Mouse (Mus musculus) neural tube, embryonic 14.5 days (tissue): ENCODE measurements around the gene Aadat. TPM values are rescaled to one million over a fixed set of nuclear protein-coding genes. Genes with fewer than 3 reads are reported as not detected.
"Not testable (repeated sequence)": the region's sequence is repeated elsewhere in the genome, so short reads cannot be mapped to it uniquely, and the experiment has no call there.

Experiments used
- ATAC-seq: fragments of 200-750 bp; cut with Nextera tagmentation; 2 replicates; pipeline ENCODE4 v1.8.0; 2017; ENCODE audit warnings: low read depth, mild to moderate bottlenecking, moderate TSS enrichment, moderate library complexity
- H3K27ac ChIP-seq: fragments of 300-500 bp; sonication (generic); 2 replicates; pipeline ENCODE4 v1.5.1; 2014; ENCODE audit warnings: low read depth, mild to moderate bottlenecking, control low read depth, low read length, moderate library complexity, mixed read lengths
- H3K27me3 ChIP-seq: fragments of 300-500 bp; sonication (generic); 2 replicates; pipeline ENCODE4 v1.6.1; 2014; ENCODE audit warnings: low read length; ENCODE audit not compliant: control insufficient read depth, insufficient read depth
- H3K36me3 ChIP-seq: fragments of 300-500 bp; sonication (generic); 2 replicates; pipeline ENCODE4 v1.6.1; 2014; ENCODE audit warnings: low read length, mixed read lengths; ENCODE audit not compliant: control insufficient read depth, insufficient read depth
- H3K4me1 ChIP-seq: fragments of 300-500 bp; sonication (generic); 2 replicates; pipeline ENCODE4 v1.6.1; 2014; ENCODE audit warnings: low read length; ENCODE audit not compliant: control insufficient read depth, insufficient read depth
- H3K4me2 ChIP-seq: fragments of 300-500 bp; sonication (generic); 2 replicates; pipeline ENCODE4 v1.6.1; 2014; ENCODE audit warnings: mild to moderate bottlenecking, low read depth, low read length, control low read depth
- H3K4me3 ChIP-seq: fragments of 300-500 bp; sonication (generic); 2 replicates; pipeline ENCODE4 v1.5.1; 2014; ENCODE audit warnings: low read depth, low read length, control low read depth, mixed read lengths
- H3K9ac ChIP-seq: fragments of 300-500 bp; sonication (generic); replicated peaks from 2 replicates; pipeline ENCODE4 v1.6.1; 2014; ENCODE audit warnings: low read depth, mild to moderate bottlenecking, control low read depth, low read length, mixed read lengths
- H3K9me3 ChIP-seq: fragments of 300-500 bp; sonication (generic); 2 replicates; pipeline ENCODE4 v1.6.1; 2016; ENCODE audit warnings: low read length; ENCODE audit not compliant: control insufficient read depth
- WGBS: fragments of 180-500 bp; shearing (Covaris S2); extraction: QIAGEN DNeasy Blood & Tissue Kit; methylation state at CpG from one replicate; pipeline ENCODE4 v1.1.7; 2014; 5-methylcytosine and 5-hydroxymethylcytosine counted together
- polyA plus RNA-seq: library from polyadenylated mRNA; unstranded; fragments of >200 nt; fragmentation: Nextera tagmentation; extraction: Ambion mirVana; gene quantifications from 2 replicates; pipeline ENCODE4 v1.2.1, GENCODE M21; 2014

Aadat gene
- 2.3 and 2.9 TPM in 2 replicates for polyA plus RNA-seq

DNA sequence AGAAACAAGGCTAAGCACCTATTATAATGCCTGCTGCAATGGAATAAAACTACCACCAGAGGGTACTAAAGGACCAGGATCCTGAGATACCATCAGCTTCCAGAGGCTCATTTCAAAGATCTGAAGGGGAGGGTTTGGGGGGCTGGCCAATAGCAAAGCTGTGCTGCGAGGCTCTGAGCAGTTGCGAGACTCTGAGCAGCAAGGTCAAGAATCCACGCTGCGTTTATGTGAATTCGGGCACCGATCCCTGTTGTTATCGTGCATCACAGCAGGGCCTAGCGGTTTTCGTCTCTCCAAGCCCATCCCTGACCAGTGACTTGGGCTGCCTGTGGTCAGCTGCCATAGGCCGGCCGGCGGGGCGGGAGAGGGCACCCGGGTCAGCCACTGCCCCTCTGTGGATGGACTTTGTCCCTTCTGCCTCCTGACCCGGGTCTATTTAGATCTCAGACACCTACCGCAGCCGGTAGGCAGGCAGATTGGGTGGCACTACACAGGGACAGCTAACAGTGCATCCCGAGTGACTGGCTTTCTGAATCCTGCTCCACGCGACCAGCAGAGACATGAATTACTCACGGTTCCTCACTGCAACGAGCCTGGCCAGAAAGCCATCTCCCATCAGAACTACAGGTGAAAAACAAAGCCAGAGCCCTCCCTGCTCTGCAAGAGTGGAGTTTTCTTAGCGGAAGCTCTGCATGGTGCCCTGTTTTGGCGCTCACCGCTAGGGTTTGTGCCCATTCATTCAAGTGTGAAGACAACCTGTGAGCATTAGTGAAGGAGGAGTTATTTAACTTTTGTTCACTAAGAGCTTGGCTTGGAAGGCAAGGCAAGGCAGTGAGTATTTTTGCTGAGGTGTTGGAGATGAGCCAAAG, at the start of gene Aadat:
TSS of gene Aadat (plus strand) at position 280 of the 869 bp plus-strand sequence.
- peak within 1 kb of the TSS; percentile 62; the same call in 1 of the 2 replicates for H3K27ac ChIP-seq
- 1% methylated on average over 25 of the region's 25 CpGs for WGBS
- peak within 1 kb of the TSS; percentile 74 for H3K9ac ChIP-seq
- H3K9me3 ChIP-seq = no peaks in the 10 kb centered on the region
- H3K27me3 ChIP-seq = no peaks in the 10 kb centered on the region
- peak within 1 kb of the TSS; percentile 59 for H3K4me3 ChIP-seq
- peak within 1 kb of the TSS; percentile 99 for H3K4me2 ChIP-seq
- ATAC-seq = peak; percentile 99
- H3K4me1 ChIP-seq = peaks cover 3% of the 10 kb centered on the region; the same call in 1 of the 2 replicates
- no peaks in the 10 kb centered on the region for H3K36me3 ChIP-seq

DNA sequence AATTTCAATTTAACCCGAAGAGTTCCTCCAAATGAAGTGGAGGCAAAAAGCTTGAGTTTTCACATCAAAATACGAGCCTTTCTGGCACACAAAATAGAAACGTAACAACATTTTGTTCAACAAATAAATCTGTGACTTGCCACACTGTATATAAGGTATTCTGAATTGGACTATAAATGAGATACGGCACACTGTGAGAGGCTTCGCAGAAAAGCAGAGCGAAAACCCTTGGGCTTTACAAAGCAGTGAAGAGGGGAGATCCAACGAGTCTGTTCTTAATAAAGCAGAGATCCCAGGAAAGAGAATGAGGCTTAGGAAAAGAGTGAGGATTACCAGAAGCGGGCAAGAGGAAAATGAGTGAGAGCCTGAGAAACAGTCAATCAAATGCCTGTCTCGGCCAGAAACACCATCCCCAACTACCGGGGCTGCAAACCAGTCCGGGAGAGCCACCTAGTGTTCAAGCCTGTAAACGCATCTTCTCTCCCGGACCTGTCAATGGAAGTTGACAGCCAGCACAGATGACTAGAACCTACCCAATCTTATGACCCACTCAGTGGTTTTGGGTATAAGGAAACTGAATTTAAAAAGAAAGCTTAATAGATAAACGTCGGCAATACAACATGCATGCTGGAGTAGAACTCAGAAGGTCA, 38.9 kb upstream of the Aadat start:
- Histone ChIP-seq H3K4me3 (no peak overlapping the region), H3K27ac (no peak overlapping the region), H3K4me1 (no peaks in the 10 kb centered on the region), H3K9ac (no peak overlapping the region), H3K27me3 (no peaks in the 10 kb centered on the region), H3K36me3 (no peaks in the 10 kb centered on the region), H3K9me3 (no peaks in the 10 kb centered on the region), H3K4me2 (peak overlapping the region; percentile 26; the same call in 1 of the 2 replicates)
- 35% methylated on average over 15 of the region's 15 CpGs for WGBS
- peak; percentile 91 for ATAC-seq

- no peaks in the 10 kb centered on the region for H3K36me3 ChIP-seq
- H3K4me3 ChIP-seq = no peak overlapping the region
- H3K4me1 ChIP-seq = no peaks in the 10 kb centered on the region
- H3K9ac ChIP-seq = no peak overlapping the region
- H3K27ac ChIP-seq = no peak overlapping the region
- no peak for ATAC-seq
- H3K27me3 ChIP-seq = no peaks in the 10 kb centered on the region
- H3K4me2 ChIP-seq = no peak overlapping the region
- WGBS = 86% methylated on average over 2 of the region's 2 CpGs
- H3K9me3 ChIP-seq = no peaks in the 10 kb centered on the region
These were observed 15.6 kb upstream of the Aadat start for GRCm38 (mm10) chr8:60490147-60490546.

DNA sequence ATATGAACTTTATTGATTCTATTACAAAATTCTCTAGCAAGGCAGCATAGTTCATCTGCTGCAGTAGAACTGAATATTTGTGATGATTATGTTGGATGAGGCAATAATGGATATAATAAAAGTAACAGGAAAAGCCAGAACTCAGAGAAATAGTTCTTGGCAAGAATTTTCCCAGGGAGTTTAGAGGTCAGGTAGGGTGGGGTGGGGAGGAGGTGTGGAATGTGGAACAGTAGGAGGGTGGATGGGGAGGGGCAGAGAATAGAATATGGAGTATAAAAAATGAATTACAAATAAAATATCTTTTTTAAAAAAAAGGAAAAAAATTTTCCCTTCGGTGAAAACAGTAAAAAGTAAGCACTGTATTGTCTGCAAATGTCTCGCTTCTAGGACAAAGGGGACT, 13.9 kb upstream of the Aadat start:
- ATAC-seq = no peak
- WGBS = 92% methylated on average over 2 of the region's 2 CpGs
- H3K4me2 ChIP-seq = no peak overlapping the region
- no peak overlapping the region for H3K9ac ChIP-seq
- H3K27me3 ChIP-seq = no peaks in the 10 kb centered on the region
- H3K9me3 ChIP-seq = no peaks in the 10 kb centered on the region
- no peaks in the 10 kb centered on the region for H3K36me3 ChIP-seq
- H3K27ac ChIP-seq = no peak overlapping the region
- H3K4me1 ChIP-seq = no peaks in the 10 kb centered on the region
- H3K4me3 ChIP-seq = no peak overlapping the region

- H3K4me2 ChIP-seq = no peak overlapping the region
- H3K4me3 ChIP-seq = no peak overlapping the region
- no peaks in the 10 kb centered on the region for H3K9me3 ChIP-seq
- ATAC-seq = no peak
- WGBS = 82% methylated on average over 3 of the region's 3 CpGs
- no peaks in the 10 kb centered on the region for H3K27me3 ChIP-seq
- no peaks in the 10 kb centered on the region for H3K4me1 ChIP-seq
- no peak overlapping the region for H3K27ac ChIP-seq
- no peak overlapping the region for H3K9ac ChIP-seq
- H3K36me3 ChIP-seq = no peaks in the 10 kb centered on the region
These were observed 13.3 kb upstream of the Aadat start for GRCm38 (mm10) chr8:60492471-60492870.

DNA sequence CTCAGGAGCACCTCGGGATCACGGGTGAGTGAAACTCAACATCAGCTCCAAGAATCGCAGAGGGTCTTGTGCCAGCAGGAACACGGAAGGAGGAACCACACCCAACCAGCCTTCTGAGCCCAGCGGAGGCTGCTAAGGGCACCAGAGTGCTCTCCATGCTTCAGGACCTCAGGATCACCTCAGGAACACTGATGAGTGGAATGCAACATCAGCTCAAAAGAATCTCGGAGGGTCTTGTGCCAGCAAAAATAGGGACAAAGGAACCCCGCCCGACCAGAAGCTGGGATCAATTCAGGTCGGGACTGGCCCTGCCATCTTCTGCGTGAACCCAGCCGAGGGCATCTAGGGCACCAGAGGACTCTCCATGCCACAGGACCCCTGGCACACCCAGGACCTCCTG, 11.1 kb upstream of the Aadat start:
- Histone ChIP-seq H3K4me1 (no peaks in the 10 kb centered on the region), H3K9me3 (no peaks in the 10 kb centered on the region), H3K36me3 (no peaks in the 10 kb centered on the region), H3K4me2 (no peak overlapping the region), H3K9ac (no peak overlapping the region), H3K27ac (no peak overlapping the region), H3K4me3 (no peak overlapping the region), H3K27me3 (no peaks in the 10 kb centered on the region)
- no peak for ATAC-seq
- 92% methylated on average over 11 of the region's 11 CpGs for WGBS

- H3K4me2 ChIP-seq, H3K4me1 ChIP-seq, H3K4me3 ChIP-seq, H3K27me3 ChIP-seq, H3K36me3 ChIP-seq, H3K9me3 ChIP-seq, H3K27ac ChIP-seq, H3K9ac ChIP-seq, ATAC-seq: not testable (repeated sequence)
- 85% methylated on average over 2 of the region's 2 CpGs for WGBS
These were observed 10.7 kb upstream of the Aadat start for GRCm38 (mm10) chr8:60495046-60495445.

GRCm38 (mm10) chr8:60503098-60503497, 2.6 kb upstream of the Aadat start, which contains the start of gene Gm10283:
Gene Gm10283, minus strand, starts transcription at chr8:60503198.
- Histone ChIP-seq H3K27me3 (no peaks in the 10 kb centered on the region), H3K9ac (no peak within 1 kb of the TSS), H3K36me3 (no peaks in the 10 kb centered on the region), H3K4me2 (no peak within 1 kb of the TSS), H3K27ac (no peak within 1 kb of the TSS), H3K4me1 (peaks cover 3% of the 10 kb centered on the region; the same call in 1 of the 2 replicates), H3K4me3 (no peak within 1 kb of the TSS), H3K9me3 (no peaks in the 10 kb centered on the region)
- ATAC-seq = no peak
- 40% methylated on average over 2 of the region's 2 CpGs for WGBS

GRCm38 (mm10) chr8:60518286-60518685, 12.6 kb downstream of the Aadat start:
- Histone ChIP-seq H3K4me3 (no peak overlapping the region), H3K4me2 (no peak overlapping the region), H3K9me3 (no peaks in the 10 kb centered on the region), H3K27ac (no peak overlapping the region), H3K9ac (no peak overlapping the region), H3K36me3 (no peaks in the 10 kb centered on the region), H3K27me3 (no peaks in the 10 kb centered on the region), H3K4me1 (no peaks in the 10 kb centered on the region)
- no peak for ATAC-seq
